Mouse (Mus musculus) liver, embryonic 11.5 days (tissue): Measurements from ENCODE around the gene Far1. TPM values are rescaled to one million over a fixed set of nuclear protein-coding genes. Genes with fewer than 3 reads are reported as not detected.

ENCODE experiments used
- ATAC-seq: fragments of 200-750 bp; cut with Nextera tagmentation; replicated peaks from 2 replicates; pipeline ENCODE4 v1.8.0; 2017; ENCODE audit warnings: moderate number of reproducible peaks, mild to moderate bottlenecking, moderate TSS enrichment, moderate library complexity; ENCODE audit not compliant: low FRiP score
- DNase-seq: peaks from one replicate; pipeline ENCODE4 v3.0.0-alpha.2; 2017; ENCODE audit warnings: low spot score
- H3K27ac ChIP-seq: fragments of 300-500 bp; sonication (generic); 2 replicates; pipeline ENCODE4 v1.5.1; 2014; ENCODE audit warnings: mild to moderate bottlenecking, low read depth, low read length, control low read depth
- H3K27me3 ChIP-seq: fragments of 300-500 bp; sonication (generic); replicated peaks from 2 replicates; pipeline ENCODE4 v1.6.1; 2014; ENCODE audit warnings: low read length, mixed read lengths; ENCODE audit not compliant: control insufficient read depth, insufficient read depth
- H3K36me3 ChIP-seq: fragments of 300-500 bp; sonication (generic); 2 replicates; pipeline ENCODE4 v1.6.1; 2014; ENCODE audit warnings: mild to moderate bottlenecking, low read length, moderate library complexity, mixed read lengths; ENCODE audit not compliant: control insufficient read depth, insufficient read depth
- H3K4me1 ChIP-seq: fragments of 300-500 bp; sonication (generic); replicated peaks from 2 replicates; pipeline ENCODE4 v1.6.1; 2014; ENCODE audit warnings: low read length, mixed read lengths; ENCODE audit not compliant: control insufficient read depth, insufficient read depth
- H3K4me2 ChIP-seq: fragments of 300-500 bp; sonication (generic); 2 replicates; pipeline ENCODE4 v1.6.1; 2014; ENCODE audit warnings: mild to moderate bottlenecking, control low read depth, moderate library complexity
- H3K4me3 ChIP-seq: fragments of 300-500 bp; sonication (generic); 2 replicates; pipeline ENCODE4 v1.5.1; 2014; ENCODE audit warnings: low read depth, low read length, control low read depth
- H3K9ac ChIP-seq: fragments of 300-500 bp; sonication (generic); 2 replicates; pipeline ENCODE4 v1.6.1; 2014; ENCODE audit warnings: low read depth, low read length, control low read depth
- H3K9me3 ChIP-seq: fragments of 300-500 bp; sonication (generic); 2 replicates; pipeline ENCODE4 v1.6.1; 2016; ENCODE audit warnings: low read length, inconsistent platforms, mixed read lengths; ENCODE audit not compliant: control insufficient read depth
- WGBS: fragments of 180-500 bp; shearing (Covaris S2); extraction: QIAGEN DNeasy Blood & Tissue Kit; methylation state at CpG from one replicate; pipeline ENCODE4 v1.1.7; 2014; 5-methylcytosine and 5-hydroxymethylcytosine counted together
- polyA plus RNA-seq: library from polyadenylated mRNA; unstranded; fragments of >200 nt; fragmentation: Nextera tagmentation; extraction: Ambion mirVana; gene quantifications from 2 replicates; pipeline ENCODE4 v1.2.1, GENCODE M21; 2014

Far1 gene
- polyA plus RNA-seq, 1 experiment from 2014 or later = 45.2 TPM

DNA sequence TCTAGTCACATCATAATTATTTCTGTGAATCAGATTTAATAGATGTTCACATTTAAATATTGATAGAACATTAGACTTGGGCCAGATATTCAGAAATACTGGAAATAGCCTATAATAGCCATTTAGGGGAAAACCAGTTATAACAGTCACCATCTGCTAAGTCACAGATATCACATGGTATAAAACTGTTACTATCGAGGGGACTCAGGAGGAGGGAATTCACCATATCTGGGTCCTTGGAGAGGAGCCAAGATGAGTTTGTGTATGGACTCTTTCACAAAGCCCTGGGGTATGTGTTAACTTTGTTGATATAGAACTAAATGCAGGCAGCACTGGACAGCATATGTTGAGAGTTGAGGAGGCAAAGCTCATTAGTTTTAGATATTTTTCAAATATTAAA is 29.5 kb downstream of the Far1 start:
- H3K27me3 ChIP-seq = no peaks in the 10 kb centered on the region
- H3K9ac ChIP-seq = no peak overlapping the region
- H3K4me2 ChIP-seq = no peak overlapping the region
- 71% methylated on average over 1 of the region's 1 CpGs for whole genome bisulfite sequencing
- no peak overlapping the region for H3K27ac ChIP-seq
- peaks cover 3% of the 10 kb centered on the region; the same call in 1 of the 2 replicates for H3K36me3 ChIP-seq
- H3K4me3 ChIP-seq = no peak overlapping the region
- ATAC-seq = no peak
- no peak for DNase-seq
- no peaks in the 10 kb centered on the region for H3K4me1 ChIP-seq
- no peaks in the 10 kb centered on the region for H3K9me3 ChIP-seq

DNA sequence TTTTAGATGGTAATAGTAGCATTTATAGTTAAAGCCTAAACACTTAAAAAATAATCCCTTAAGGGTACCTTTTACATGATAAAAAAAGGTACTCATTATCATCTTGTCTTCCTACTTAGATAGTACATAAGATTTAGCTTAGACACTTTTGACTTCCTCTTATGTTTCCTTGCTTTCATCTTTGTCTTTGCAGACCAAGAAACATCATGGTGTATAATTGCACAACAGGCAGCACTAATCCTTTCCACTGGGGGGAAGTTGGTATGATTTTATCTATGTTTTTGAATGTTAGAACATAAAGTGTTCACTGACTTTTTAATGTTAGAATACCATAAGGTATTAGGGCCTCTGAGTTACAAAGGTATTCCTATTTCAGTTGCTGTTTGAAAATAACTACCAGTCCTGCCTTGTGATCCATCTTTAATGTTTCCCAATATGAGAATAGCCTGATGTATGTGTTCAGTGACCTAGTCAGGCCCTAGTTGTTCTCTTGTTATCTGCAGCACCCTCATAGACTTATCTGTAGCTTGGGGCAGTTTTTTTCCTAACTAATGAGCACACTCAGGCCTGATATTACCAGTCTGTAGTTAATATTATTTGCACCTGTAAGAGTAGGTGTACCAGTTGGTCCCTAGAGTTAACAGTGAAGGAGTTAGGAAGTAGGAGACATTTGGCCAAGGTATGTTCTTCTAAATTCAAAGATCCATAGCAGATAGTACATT is 38.3 kb downstream of the Far1 start:
- Histone ChIP-seq H3K9me3 (no peaks in the 10 kb centered on the region), H3K4me2 (no peak overlapping the region), H3K9ac (no peak overlapping the region), H3K36me3 (peaks cover 2% of the 10 kb centered on the region; the same call in 1 of the 2 replicates), H3K4me1 (no peaks in the 10 kb centered on the region), H3K27me3 (no peaks in the 10 kb centered on the region), H3K4me3 (no peak overlapping the region), H3K27ac (no peak overlapping the region)
- DNase-seq = no peak
- 0 out of 2 replicates have a peak, but pooled peaks have one; percentile 60 for ATAC-seq

GRCm38 (mm10) chr7:113552508-113552907 is 38.9 kb downstream of the Far1 start:
- no peaks in the 10 kb centered on the region for H3K4me1 ChIP-seq
- peaks cover 2% of the 10 kb centered on the region; the same call in 1 of the 2 replicates for H3K36me3 ChIP-seq
- DNase-seq = no peak
- H3K27me3 ChIP-seq = no peaks in the 10 kb centered on the region
- no peak overlapping the region for H3K4me2 ChIP-seq
- no peak overlapping the region for H3K27ac ChIP-seq
- no peak overlapping the region for H3K4me3 ChIP-seq
- no peak for ATAC-seq
- no peak overlapping the region for H3K9ac ChIP-seq
- H3K9me3 ChIP-seq = no peaks in the 10 kb centered on the region
- 75% methylated on average over 2 of the region's 2 CpGs for WGBS

DNA sequence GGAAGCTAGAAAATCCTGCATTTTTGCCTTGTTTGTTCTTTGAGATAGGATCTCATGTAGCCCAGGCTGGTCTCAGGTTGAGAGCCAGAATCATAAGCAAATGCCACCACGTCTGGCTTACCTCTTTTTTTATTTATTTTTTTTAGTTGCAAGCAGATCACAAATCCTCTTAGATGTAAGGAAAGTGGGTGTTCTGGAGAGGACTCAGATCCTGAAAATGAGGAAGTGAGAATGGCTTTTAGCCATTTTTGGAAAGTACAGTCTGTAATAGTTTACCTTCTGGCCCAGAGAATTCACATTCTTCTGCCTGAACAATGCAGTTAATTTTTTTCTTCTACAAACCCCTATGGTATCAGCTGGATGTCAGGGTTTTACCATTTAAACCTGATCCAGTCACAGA is 42.5 kb downstream of the Far1 start:
- Histone ChIP-seq H3K9me3 (no peaks in the 10 kb centered on the region), H3K4me3 (no peak overlapping the region), H3K27ac (no peak overlapping the region), H3K4me1 (no peaks in the 10 kb centered on the region), H3K9ac (no peak overlapping the region), H3K36me3 (peaks cover 2% of the 10 kb centered on the region; the same call in 1 of the 2 replicates), H3K4me2 (no peak overlapping the region), H3K27me3 (no peaks in the 10 kb centered on the region)
- no peak for DNase-seq
- 59% methylated on average over 1 of the region's 1 CpGs for WGBS
- ATAC-seq = no peak

DNA sequence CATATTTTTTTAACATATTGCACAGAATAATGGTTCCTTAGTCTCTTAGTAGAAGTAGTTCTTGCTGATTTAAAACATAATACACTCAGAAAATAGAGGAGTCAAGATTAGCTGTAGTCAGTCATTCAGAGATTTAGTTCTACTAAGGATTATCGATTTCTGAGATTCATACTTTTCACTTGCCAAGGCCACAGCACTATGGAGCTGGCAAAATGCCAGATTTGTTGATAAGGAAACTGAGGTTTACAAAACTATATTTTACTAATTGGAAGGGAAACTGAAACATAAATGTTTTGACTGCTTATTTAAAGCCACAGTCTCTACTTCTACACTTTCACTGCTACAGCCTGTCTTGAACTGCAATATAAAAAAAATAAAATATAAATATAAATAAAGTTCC is 53.3 kb downstream of the Far1 start:
- Histone ChIP-seq H3K36me3 (no peaks in the 10 kb centered on the region), H3K27me3 (no peaks in the 10 kb centered on the region), H3K4me1 (no peaks in the 10 kb centered on the region), H3K4me3 (no peak overlapping the region), H3K4me2 (no peak overlapping the region), H3K9ac (no peak overlapping the region), H3K9me3 (no peaks in the 10 kb centered on the region), H3K27ac (no peak overlapping the region)
- ATAC-seq (no peak), DNase-seq (no peak)
- 83% methylated on average over 1 of the region's 1 CpGs for WGBS

GRCm38 (mm10) chr7:113571121-113571520 is 57.5 kb downstream of the Far1 start:
- Histone ChIP-seq H3K36me3 (no peaks in the 10 kb centered on the region), H3K27me3 (no peaks in the 10 kb centered on the region), H3K4me3 (no peak overlapping the region), H3K9me3 (no peaks in the 10 kb centered on the region), H3K27ac (no peak overlapping the region), H3K4me1 (no peaks in the 10 kb centered on the region), H3K9ac (no peak overlapping the region), H3K4me2 (no peak overlapping the region)
- WGBS = 85% methylated on average over 6 of the region's 6 CpGs
- no peak for ATAC-seq
- no peak for DNase-seq

DNA sequence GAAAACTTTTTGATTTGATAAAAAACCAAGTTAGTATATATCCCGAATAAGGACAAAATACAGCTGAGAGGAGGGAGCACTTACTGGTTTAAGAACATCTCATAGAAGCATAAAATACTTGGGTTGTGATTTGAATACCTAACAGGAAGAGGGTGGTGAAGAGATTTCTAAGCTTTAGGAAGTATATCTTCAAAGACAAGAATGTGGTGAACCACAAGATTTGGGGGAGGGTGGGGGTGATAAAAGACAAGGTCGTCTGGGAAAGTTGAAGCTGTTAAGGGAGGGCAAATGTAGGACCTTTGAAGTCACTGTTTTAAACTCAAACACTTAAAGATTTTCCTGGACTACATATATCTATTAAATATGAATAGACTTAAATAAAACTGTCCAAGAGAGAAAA is 59.1 kb downstream of the Far1 start:
- Histone ChIP-seq H3K9me3 (no peaks in the 10 kb centered on the region), H3K4me3 (no peak overlapping the region), H3K36me3 (no peaks in the 10 kb centered on the region), H3K9ac (no peak overlapping the region), H3K4me2 (no peak overlapping the region), H3K27ac (no peak overlapping the region), H3K4me1 (no peaks in the 10 kb centered on the region), H3K27me3 (no peaks in the 10 kb centered on the region)
- ATAC-seq (no peak), DNase-seq (no peak)
- 48% methylated on average over 2 of the region's 2 CpGs for WGBS

- ATAC-seq (no peak), DNase-seq (no peak)
- no peak overlapping the region for H3K9ac ChIP-seq
- no peak overlapping the region for H3K4me2 ChIP-seq
- no peak overlapping the region for H3K4me3 ChIP-seq
- H3K27ac ChIP-seq = no peak overlapping the region
- no peaks in the 10 kb centered on the region for H3K27me3 ChIP-seq
- no peaks in the 10 kb centered on the region for H3K36me3 ChIP-seq
- H3K4me1 ChIP-seq = no peaks in the 10 kb centered on the region
- no peaks in the 10 kb centered on the region for H3K9me3 ChIP-seq
- 85% methylated on average over 2 of the region's 2 CpGs for WGBS
Observed at GRCm38 (mm10) chr7:113582111-113582510, 68.5 kb downstream of the Far1 start.

DNA sequence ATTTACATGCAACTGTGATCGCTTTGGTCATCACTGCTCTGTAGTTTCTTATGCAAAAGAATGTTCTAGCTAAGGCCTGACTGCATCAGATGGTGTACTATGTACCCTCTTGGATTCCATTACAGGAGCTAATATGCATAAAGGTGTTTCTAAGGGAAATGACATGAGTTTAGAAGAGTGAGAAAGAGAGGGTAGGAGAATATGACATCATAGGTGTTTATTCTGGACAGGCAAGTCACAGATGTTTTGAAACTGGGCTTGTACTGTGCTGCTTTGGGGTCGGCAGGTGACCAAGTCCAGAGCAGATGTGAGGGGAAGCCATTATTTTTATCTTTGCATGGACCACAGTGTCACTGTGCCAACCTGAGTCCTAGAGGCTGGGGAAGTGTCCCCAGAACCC is 75.6 kb downstream of the Far1 start:
- no peaks in the 10 kb centered on the region for H3K4me1 ChIP-seq
- DNase-seq (no peak), ATAC-seq (no peak)
- H3K4me2 ChIP-seq = no peak overlapping the region
- 70% methylated on average over 2 of the region's 2 CpGs for WGBS
- H3K36me3 ChIP-seq = no peaks in the 10 kb centered on the region
- no peaks in the 10 kb centered on the region for H3K9me3 ChIP-seq
- no peak overlapping the region for H3K27ac ChIP-seq
- no peak overlapping the region for H3K9ac ChIP-seq
- H3K4me3 ChIP-seq = no peak overlapping the region
- no peaks in the 10 kb centered on the region for H3K27me3 ChIP-seq
